Mouse (Mus musculus) erythroblast, embryonic 14.5 days (primary cell): ENCODE data around the gene Gm20604.

Experiments
- GATA1 ChIP-seq: IDR thresholded peaks from 2 replicates; pipeline ENCODE4 v1.6.1; 2012; ENCODE audit warnings: low read length, inconsistent platforms, mixed read lengths
- TAL1 ChIP-seq: IDR thresholded peaks from 3 replicates; pipeline ENCODE4 v1.6.1; 2012; ENCODE audit warnings: low read length, inconsistent platforms, mixed read lengths

- TF ChIP-seq GATA1 (no peak), TAL1 (no peak)
Measured at GRCm38 (mm10) chr12:102708220-102708619, 50.3 kb downstream of the Gm20604 start.
